11 mouse cellular contexts compared by ENCODE assay signal in the genomic region with DNA sequence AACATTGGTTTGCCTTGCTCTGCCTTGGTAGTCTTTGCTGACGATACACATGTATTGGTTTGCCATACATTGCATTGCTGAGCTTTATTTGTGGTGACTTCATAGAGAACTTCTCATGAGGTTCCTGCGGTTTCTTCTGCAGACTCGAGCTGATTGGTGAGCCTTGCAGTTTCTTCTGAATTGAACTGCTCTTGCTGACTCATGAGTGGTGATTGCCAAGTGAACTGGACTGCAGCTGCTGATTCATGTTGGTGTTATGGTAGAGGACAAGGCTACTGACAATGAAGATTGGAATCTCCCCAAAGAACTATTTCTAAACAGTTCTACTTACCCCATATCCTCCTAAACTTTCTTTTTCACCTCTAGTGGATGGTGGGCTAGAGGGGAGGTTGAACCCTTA.
"Had no signal": no experiment of that assay in that cellular context is flagged by ENCODE, and none has a peak within 500 bp of the region (broad histone marks: within the 10 kb centered on the region; RNA-seq: fewer than 3 reads in every experiment).

No protein-coding gene starts in this region.

- DNase-seq: kidney, postnatal 25 days; layer of hippocampus, adult 9-11 months; liver, embryonic 13.5 days; lung, adult 2 months; lung, postnatal 14 days; lung, postnatal 4 days; midbrain, embryonic 14.5 days; thymus, adult 18-20 months; thymus, postnatal 36 days had no signal

- H3K27me3 ChIP-seq: liver, embryonic 13.5 days had no signal

- H3K27ac ChIP-seq: layer of hippocampus, adult 2 months; liver, embryonic 13.5 days had no signal

- H3K4me3 ChIP-seq: layer of hippocampus, adult 2 months; liver, embryonic 13.5 days had no signal

- H3K4me2 ChIP-seq: liver, embryonic 13.5 days; midbrain, embryonic 11.5 days had no signal

- H3K9ac ChIP-seq: liver, embryonic 13.5 days had no signal

- H3K9me3 ChIP-seq: liver, embryonic 13.5 days had no signal

- H3K36me3 ChIP-seq: liver, embryonic 13.5 days had no signal

- H3K4me1 ChIP-seq: liver, embryonic 13.5 days had no signal
